ENCODE assay signal across 8 mouse cellular contexts in genomic region chr9:61372510-61372975, GRCm38 (mm10). TPM values are rescaled to one million over a fixed set of nuclear protein-coding genes. Genes with fewer than 3 reads are reported as not detected.
DNase-seq lines count a peak whose midpoint lies in the region; ATAC-seq and TF ChIP-seq lines count a peak whose summit lies in the region.

No protein-coding gene starts in this region.

- peak overlapping the region; percentile 81 for H3K4me3 ChIP-seq in spleen, adult 2 months (ENCODE audit: extremely low read depth, insufficient read depth, insufficient read length)
- H3K4me3 ChIP-seq in intestine, embryonic 14.5 days (ENCODE audit: low read depth, low read length): peak overlapping the region; percentile 93
- peak overlapping the region; percentile 93 for H3K4me3 ChIP-seq in midbrain, embryonic 13.5 days (replicated peaks)

- H3K4me2 ChIP-seq in intestine, embryonic 14.5 days (ENCODE audit: low read length): peak overlapping the region; percentile 52
- peak overlapping the region; percentile 94 for H3K4me2 ChIP-seq in midbrain, embryonic 13.5 days (replicated peaks)

- peak; percentile 10 for ATAC-seq in intestine, embryonic 14.5 days (replicated peaks; ENCODE audit: low FRiP score, low TSS enrichment, low read depth)
- ATAC-seq in midbrain, embryonic 13.5 days: peak; percentile 29

- DNase-seq in cerebellum, postnatal 10 days: peak; percentile 79 to 81
- no peak for DNase-seq in cerebellum, postnatal 36 days
- DNase-seq in spleen, adult 2 months (ENCODE audit: low read depth in 1 of 2, low spot score in 2 of 2): no peak
- DNase-seq in spleen, adult 12 weeks (ENCODE audit: low spot score): no peak
- DNase-seq in intestine, embryonic 14.5 days (ENCODE audit: low spot score): peak; percentile 88
- DNase-seq in Muller cell, postnatal 12 days (ENCODE audit: inconsistent ontology term): no peak
- DNase-seq in cerebellum, adult 11 months: no peak

- H3K9me3 ChIP-seq in intestine, embryonic 14.5 days (ENCODE audit: control insufficient read depth, low read length): no peaks in the 10 kb centered on the region
- no peaks in the 10 kb centered on the region for H3K9me3 ChIP-seq in midbrain, embryonic 13.5 days

- H3K27me3 ChIP-seq in spleen, adult 2 months (ENCODE audit: control insufficient read depth, insufficient read depth, low read length): peaks cover 3% of the 10 kb centered on the region
- H3K27me3 ChIP-seq in intestine, embryonic 14.5 days (replicated peaks; ENCODE audit: control insufficient read depth, insufficient read depth, low read length): no peaks in the 10 kb centered on the region
- no peaks in the 10 kb centered on the region for H3K27me3 ChIP-seq in midbrain, embryonic 13.5 days

- no peak for TF ChIP-seq CTCF in spleen, adult 2 months (IDR thresholded peaks at IDR 0.05; ENCODE audit: extremely low read depth, insufficient read depth, insufficient read length, insufficient replicate concordance)

- 0% methylated on average over 42 of the region's 42 CpGs for WGBS in spleen, adult 2 months
- under 1% methylated on average over 41 of the region's 42 CpGs for WGBS in intestine, embryonic 14.5 days
- WGBS in midbrain, embryonic 13.5 days: under 1% methylated on average over 42 of the region's 42 CpGs

- TF ChIP-seq POLR2A in spleen, adult 2 months (IDR thresholded peaks at IDR 0.05; ENCODE audit: low read depth, low read length): no peak

- H3K4me1 ChIP-seq in spleen, adult 2 months (ENCODE audit: control insufficient read depth, insufficient read depth, insufficient read length): peaks cover 27% of the 10 kb centered on the region
- peaks cover 62% of the 10 kb centered on the region for H3K4me1 ChIP-seq in intestine, embryonic 14.5 days (replicated peaks; ENCODE audit: control insufficient read depth, insufficient read depth, low read length)
- peaks cover 66% of the 10 kb centered on the region for H3K4me1 ChIP-seq in midbrain, embryonic 13.5 days (replicated peaks)

- peak overlapping the region; percentile 85 for H3K27ac ChIP-seq in spleen, adult 2 months (ENCODE audit: insufficient read depth, low read length)
- peak overlapping the region; percentile 98 for H3K27ac ChIP-seq in intestine, embryonic 14.5 days (ENCODE audit: low read depth)
- peak overlapping the region; percentile 96 for H3K27ac ChIP-seq in midbrain, embryonic 13.5 days

- H3K9ac ChIP-seq in intestine, embryonic 14.5 days (ENCODE audit: low read length): peak overlapping the region; percentile 99
- H3K9ac ChIP-seq in midbrain, embryonic 13.5 days (replicated peaks): peak overlapping the region; percentile 99

- H3K36me3 ChIP-seq in spleen, adult 2 months (ENCODE audit: control insufficient read depth, insufficient read depth, low read length): peaks cover 3% of the 10 kb centered on the region
- H3K36me3 ChIP-seq in intestine, embryonic 14.5 days (ENCODE audit: control insufficient read depth, insufficient read depth, low read length): peaks cover 5% of the 10 kb centered on the region; the same call in 1 of the 2 replicates
- H3K36me3 ChIP-seq in midbrain, embryonic 13.5 days: no peaks in the 10 kb centered on the region; the same call in 1 of the 2 replicates

RNA-seq across cellular contexts. Expression of gene Tle3, which starts 0.4 kb away (rescaled TPM):
- 85.4 and 104 TPM in 2 replicates for polyA plus RNA-seq in spleen, adult 2 months (2012; rRNA removed)
- polyA plus RNA-seq in intestine, embryonic 14.5 days (2014; fragmentation: Nextera tagmentation; extraction: Ambion mirVana): 23.3 and 25.0 TPM in 2 replicates
- polyA plus RNA-seq in midbrain, embryonic 13.5 days (2015; fragmentation: Nextera tagmentation; extraction: Ambion mirVana): 40.7 and 50.8 TPM in 2 replicates

Comparison
In these comparisons a context has a peak if more than half of its experiments do, and no peak if none do; other contexts are left out.
1. DNase-seq: peak in cerebellum, postnatal 10 days (2 of 2) and intestine, embryonic 14.5 days (single experiment); none in cerebellum, postnatal 36 days (0 of 2), spleen, adult 2 months (0 of 2), spleen, adult 12 weeks (single experiment), Muller cell, postnatal 12 days (single experiment) and cerebellum, adult 11 months (single experiment).
2. Peak in every context shown above with its lines, with median percentiles within 50 percentile points of each other: H3K27ac ChIP-seq and H3K4me3 ChIP-seq.